Mouse (Mus musculus) E14TG2a.4 (cell line): ENCODE results near the gene Csf2rb2.

Source experiments
- CTCF ChIP-seq: conservative IDR thresholded peaks from 2 replicates; pipeline ENCODE4 v1.5.1; 2014; ENCODE audit warnings: low read length
- NANOG ChIP-seq: IDR thresholded peaks from 2 replicates; pipeline ENCODE4 v1.6.1; 2014; ENCODE audit warnings: borderline replicate concordance, low read length, mixed read lengths
- POU5F1 ChIP-seq: IDR thresholded peaks from 2 replicates; pipeline ENCODE4 v1.6.1; 2014; ENCODE audit warnings: low read length, borderline replicate concordance

- TF ChIP-seq CTCF (no peak), NANOG (no peak), POU5F1 (no peak)
Observed at GRCm38 (mm10) chr15:78324294-78324693, 18.8 kb upstream of the Csf2rb2 start.
